Mouse (Mus musculus) megakaryocyte, embryonic 14.5 days (primary cell): ENCODE measurements around the gene Nptn. TPM values are rescaled to one million over a fixed set of nuclear protein-coding genes. Genes with fewer than 3 reads are reported as not detected.
A peak's percentile ranks its signal among the peaks of the same experiment; 100 is the strongest.

ENCODE experiments used
- H3K27me3 ChIP-seq: replicated peaks from 2 replicates; pipeline ENCODE3; 2012; ENCODE audit warnings: inconsistent platforms
- H3K36me3 ChIP-seq: replicated peaks from 2 replicates; pipeline ENCODE3; 2012; ENCODE audit warnings: low read length, inconsistent platforms, mixed read lengths
- H3K4me1 ChIP-seq: 2 replicates; pipeline ENCODE4 v1.6.1; 2012; ENCODE audit warnings: inconsistent platforms
- H3K4me3 ChIP-seq: replicated peaks from 2 replicates; pipeline ENCODE3; 2012; ENCODE audit warnings: moderate library complexity, mild to moderate bottlenecking, inconsistent platforms
- H3K9me3 ChIP-seq: 2 replicates; pipeline ENCODE4 v1.6.1; 2012; ENCODE audit warnings: inconsistent platforms
- FLI1 ChIP-seq: IDR thresholded peaks from 2 replicates; pipeline ENCODE4 v1.6.1; 2012; ENCODE audit warnings: low read length, inconsistent platforms, mixed read lengths
- GATA1 ChIP-seq: IDR thresholded peaks from 3 replicates; pipeline ENCODE4 v1.6.1; 2012; ENCODE audit warnings: mixed read lengths, low read length, inconsistent platforms, borderline replicate concordance
- polyA plus RNA-seq: library from polyadenylated mRNA; stranded (reverse); fragments of >175 nt; gene quantifications from 2 replicates; pipeline ENCODE4 v1.2.3, GENCODE M21; 2012; ENCODE audit warnings: low replicate concordance; ENCODE audit not compliant: insufficient read depth

Nptn gene
- polyA plus RNA-seq, 1 experiment = 377 TPM

GRCm38 (mm10) chr9:58683372-58683771 is 101.3 kb downstream of the Nptn start:
- no peak for TF ChIP-seq FLI1
- no peak for TF ChIP-seq GATA1
- Histone ChIP-seq H3K36me3 (no peaks in the 10 kb centered on the region), H3K4me1 (peaks cover 36% of the 10 kb centered on the region), H3K4me3 (no peak overlapping the region), H3K27me3 (peaks cover 3% of the 10 kb centered on the region), H3K9me3 (no peaks in the 10 kb centered on the region)

GRCm38 (mm10) chr9:58685290-58685689 is 103.2 kb downstream of the Nptn start:
- H3K4me3 ChIP-seq = peak overlapping the region; percentile 83
- H3K36me3 ChIP-seq = no peaks in the 10 kb centered on the region
- peaks cover 36% of the 10 kb centered on the region for H3K4me1 ChIP-seq
- no peaks in the 10 kb centered on the region for H3K9me3 ChIP-seq
- peaks cover 3% of the 10 kb centered on the region for H3K27me3 ChIP-seq
- TF ChIP-seq GATA1 (no peak), FLI1 (no peak)

DNA sequence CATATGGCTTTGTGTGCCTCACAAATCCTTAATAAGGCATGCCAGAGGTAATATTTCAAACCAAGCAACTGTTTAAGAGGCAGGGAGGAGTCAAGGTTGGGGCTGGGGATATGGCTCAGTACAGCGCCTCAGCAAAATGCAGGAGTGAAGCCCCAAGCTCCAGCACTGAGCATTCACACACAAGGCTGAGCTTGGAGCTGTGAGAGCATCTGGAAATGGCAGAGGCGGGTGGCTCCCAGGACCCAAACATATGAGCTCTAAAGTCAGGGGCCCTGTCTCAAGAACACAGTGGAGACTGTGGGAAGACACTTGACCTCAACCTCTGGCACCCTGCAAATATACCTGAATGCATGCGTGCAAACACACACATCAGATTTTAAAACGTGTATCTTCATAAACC is 106.0 kb downstream of the Nptn start:
- Histone ChIP-seq H3K27me3 (peaks cover 4% of the 10 kb centered on the region), H3K36me3 (no peaks in the 10 kb centered on the region), H3K9me3 (no peaks in the 10 kb centered on the region), H3K4me1 (peaks cover 35% of the 10 kb centered on the region), H3K4me3 (no peak overlapping the region)
- TF ChIP-seq FLI1 (no peak), GATA1 (no peak)

GRCm38 (mm10) chr9:58690701-58691100 is 108.7 kb downstream of the Nptn start:
- no peak for TF ChIP-seq FLI1
- no peak for TF ChIP-seq GATA1
- Histone ChIP-seq H3K4me3 (no peak overlapping the region), H3K9me3 (peaks cover 8% of the 10 kb centered on the region), H3K36me3 (no peaks in the 10 kb centered on the region), H3K27me3 (peaks cover 12% of the 10 kb centered on the region), H3K4me1 (peaks cover 14% of the 10 kb centered on the region)

DNA sequence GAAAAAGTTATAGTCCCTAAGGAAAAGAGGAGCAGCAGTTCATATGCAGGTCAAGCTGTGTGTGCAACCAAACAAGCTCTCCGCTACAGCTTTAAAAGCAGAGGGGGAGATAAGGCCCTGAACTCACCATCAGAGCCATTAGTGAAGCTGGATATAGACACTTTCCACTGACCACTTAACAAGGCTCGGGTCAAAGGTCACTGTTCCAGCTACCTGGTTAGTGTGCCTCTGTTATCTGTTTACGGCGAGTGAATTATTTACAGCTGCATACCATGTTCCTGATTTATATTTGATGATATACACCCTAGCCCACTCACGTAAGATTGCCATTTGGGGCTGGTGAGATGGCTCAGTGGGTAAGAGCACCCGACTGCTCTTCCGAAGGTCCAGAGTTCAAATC is 109.4 kb downstream of the Nptn start:
- H3K27me3 ChIP-seq = peaks cover 12% of the 10 kb centered on the region
- peaks cover 8% of the 10 kb centered on the region for H3K9me3 ChIP-seq
- no peaks in the 10 kb centered on the region for H3K36me3 ChIP-seq
- TF ChIP-seq FLI1 (no peak), GATA1 (no peak)
- H3K4me3 ChIP-seq = no peak overlapping the region
- H3K4me1 ChIP-seq = peaks cover 14% of the 10 kb centered on the region

DNA sequence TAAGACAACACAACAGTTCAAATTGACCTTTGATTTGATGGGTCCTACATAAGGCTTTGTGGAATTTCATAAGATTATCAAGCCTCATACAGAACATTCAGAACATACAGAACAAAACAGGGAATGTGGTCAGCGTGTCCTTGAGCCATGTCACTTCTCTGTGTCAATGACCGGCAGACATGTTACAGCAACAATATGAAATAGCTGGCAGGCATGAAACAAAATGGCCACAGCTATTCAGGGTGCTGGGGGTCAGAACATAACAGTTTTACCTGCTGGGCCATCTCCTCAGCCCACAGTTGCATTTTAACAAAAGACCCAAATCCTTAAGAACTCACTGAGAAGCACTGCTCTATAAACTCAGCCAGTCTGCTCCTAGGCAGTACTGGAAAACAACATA is 116.4 kb downstream of the Nptn start:
- Histone ChIP-seq H3K4me3 (no peak overlapping the region), H3K4me1 (no peaks in the 10 kb centered on the region), H3K36me3 (no peaks in the 10 kb centered on the region), H3K27me3 (peaks cover 21% of the 10 kb centered on the region), H3K9me3 (peaks cover 8% of the 10 kb centered on the region)
- TF ChIP-seq FLI1 (no peak), GATA1 (no peak)

DNA sequence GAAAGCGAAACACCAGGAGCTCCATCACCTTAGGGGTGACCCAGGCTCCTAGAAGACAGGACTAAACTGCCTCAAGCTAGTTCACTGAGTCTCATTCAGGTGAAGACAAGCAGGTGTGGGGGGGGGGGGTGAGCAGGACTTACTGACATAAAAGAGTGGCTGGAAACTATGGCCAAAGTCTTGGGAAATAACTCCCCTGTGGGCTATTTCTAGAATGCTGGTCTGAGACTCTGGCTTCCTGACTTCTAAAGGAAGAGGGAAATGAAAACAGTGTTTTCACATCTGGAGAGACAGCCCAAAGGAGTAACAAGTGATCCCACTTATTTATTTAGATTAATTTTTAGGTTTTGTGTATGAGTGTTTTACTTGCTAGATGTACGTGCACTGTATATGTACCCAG is 119.7 kb downstream of the Nptn start:
- TF ChIP-seq FLI1 (no peak), GATA1 (no peak)
- H3K9me3 ChIP-seq = no peaks in the 10 kb centered on the region
- no peaks in the 10 kb centered on the region for H3K36me3 ChIP-seq
- no peak overlapping the region for H3K4me3 ChIP-seq
- H3K27me3 ChIP-seq = peaks cover 19% of the 10 kb centered on the region
- peaks cover 4% of the 10 kb centered on the region; the same call in 1 of the 2 replicates for H3K4me1 ChIP-seq

DNA sequence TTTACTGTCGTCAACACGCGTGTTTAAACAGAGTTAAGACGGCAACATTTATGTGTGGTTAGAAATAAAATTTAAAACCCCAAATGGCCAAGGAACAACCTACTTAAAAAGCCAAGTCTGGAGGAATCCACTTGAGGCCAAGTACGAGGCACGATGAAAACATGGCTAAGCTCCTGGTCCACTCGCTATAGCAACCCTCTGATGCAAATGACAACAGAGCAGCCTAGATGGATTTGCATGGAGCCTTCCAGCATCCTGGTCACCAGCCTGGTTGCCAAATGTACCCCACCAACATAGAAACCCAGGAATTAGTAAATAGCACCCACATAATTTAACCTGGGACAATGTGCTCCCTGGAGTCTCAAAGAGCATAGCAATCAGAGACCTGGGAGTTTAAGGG is 121.7 kb downstream of the Nptn start:
- peaks cover 19% of the 10 kb centered on the region for H3K27me3 ChIP-seq
- H3K4me1 ChIP-seq = peaks cover 4% of the 10 kb centered on the region; the same call in 1 of the 2 replicates
- H3K36me3 ChIP-seq = no peaks in the 10 kb centered on the region
- H3K4me3 ChIP-seq = no peak overlapping the region
- no peaks in the 10 kb centered on the region for H3K9me3 ChIP-seq
- no peak for TF ChIP-seq FLI1
- TF ChIP-seq GATA1 = no peak

GRCm38 (mm10) chr9:58706024-58706423 is 124.0 kb downstream of the Nptn start:
- no peaks in the 10 kb centered on the region for H3K9me3 ChIP-seq
- H3K4me3 ChIP-seq = no peak overlapping the region
- H3K4me1 ChIP-seq = peaks cover 4% of the 10 kb centered on the region; the same call in 1 of the 2 replicates
- no peaks in the 10 kb centered on the region for H3K36me3 ChIP-seq
- TF ChIP-seq FLI1 = no peak
- TF ChIP-seq GATA1 = no peak
- peaks cover 16% of the 10 kb centered on the region for H3K27me3 ChIP-seq

Other genes with a start within 250 kb of the Nptn start
- not detected in 2 replicates for gene Tbc1d21, start 211.8 kb upstream of the Nptn start, polyA plus RNA-seq
- 1.3 and 2.8 TPM in 2 replicates for gene Insyn1, start 93.6 kb upstream of the Nptn start, polyA plus RNA-seq
- 0.52 and 1.3 TPM in 2 replicates for gene Cd276, start 26.8 kb upstream of the Nptn start, polyA plus RNA-seq
- not detected in 2 replicates for gene Rec114, start 161.7 kb downstream of the Nptn start, polyA plus RNA-seq
- not detected in 2 replicates for gene Hcn4, start 241.2 kb downstream of the Nptn start, polyA plus RNA-seq